Mouse (Mus musculus): ENCODE data around the gene Cryaa. TPM values are rescaled to one million over a fixed set of nuclear protein-coding genes. Genes with fewer than 3 reads are reported as not detected.
A peak's percentile ranks its signal among the peaks of the same experiment; 100 is the strongest.

Cryaa gene
- 0.31 and 0.39 TPM in 2 replicates for polyA plus RNA-seq (2015; fragmentation: Nextera tagmentation; extraction: Ambion mirVana)

GRCm38 (mm10) chr17:31677507-31677906 lies at the start of gene Cryaa:
Cryaa (plus strand) TSS chr17:31677807.
- H3K4me1 ChIP-seq (ENCODE audit: control insufficient read depth, insufficient read depth, low read length), result no peaks in the 10 kb centered on the region
- no peak within 1 kb of the TSS for H3K9ac ChIP-seq (ENCODE audit: low read depth, low read length)
- H3K36me3 ChIP-seq (ENCODE audit: control insufficient read depth, insufficient read depth, low read length), result no peaks in the 10 kb centered on the region
- no peak within 1 kb of the TSS for H3K4me3 ChIP-seq (ENCODE audit: low read length)
- 72% methylated on average over 8 of the region's 8 CpGs for WGBS
- no peak within 1 kb of the TSS for H3K27ac ChIP-seq (ENCODE audit: low read length)
- H3K9me3 ChIP-seq (ENCODE audit: control insufficient read depth, low read length), result no peaks in the 10 kb centered on the region
- no peaks in the 10 kb centered on the region for H3K27me3 ChIP-seq (replicated peaks; ENCODE audit: control insufficient read depth, insufficient read depth, low read length)
- ATAC-seq, result no peak
- no peak within 1 kb of the TSS for H3K4me2 ChIP-seq (ENCODE audit: low read depth, low read length)

DNA sequence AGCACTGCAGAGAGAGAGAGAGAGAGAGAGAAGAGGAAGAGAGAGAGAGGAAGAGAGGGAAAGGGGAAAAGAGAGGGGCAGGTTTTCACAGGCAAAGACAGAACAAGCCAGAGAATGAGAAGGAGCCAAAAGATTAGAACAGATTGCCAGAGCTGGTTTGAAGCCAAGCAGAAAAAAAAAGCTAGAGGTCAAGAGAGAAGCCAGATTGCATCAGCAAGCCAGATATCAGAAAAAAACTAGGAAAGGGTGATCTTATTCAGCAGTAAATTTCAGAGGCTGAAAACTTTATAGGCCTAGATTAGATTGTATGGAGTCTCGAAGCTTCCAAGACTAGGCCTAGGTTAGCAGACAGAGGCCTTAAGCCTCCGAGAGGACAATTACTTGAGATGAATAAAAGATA lies 49.6 kb upstream of the Cryaa start:
- no peak overlapping the region for H3K27ac ChIP-seq (ENCODE audit: low read length)
- no peaks in the 10 kb centered on the region for H3K9me3 ChIP-seq (ENCODE audit: control insufficient read depth, low read length)
- no peak overlapping the region for H3K9ac ChIP-seq (ENCODE audit: low read depth, low read length)
- H3K36me3 ChIP-seq (ENCODE audit: control insufficient read depth, insufficient read depth, low read length), result no peaks in the 10 kb centered on the region
- no peak overlapping the region for H3K4me2 ChIP-seq (ENCODE audit: low read depth, low read length)
- WGBS, result 87% methylated on average over 2 of the region's 2 CpGs
- no peaks in the 10 kb centered on the region for H3K4me1 ChIP-seq (ENCODE audit: control insufficient read depth, insufficient read depth, low read length)
- no peak for ATAC-seq
- H3K27me3 ChIP-seq (replicated peaks; ENCODE audit: control insufficient read depth, insufficient read depth, low read length), result no peaks in the 10 kb centered on the region
- no peak overlapping the region for H3K4me3 ChIP-seq (ENCODE audit: low read length)

- Histone ChIP-seq H3K9ac (ENCODE audit: low read depth, low read length) (no peak overlapping the region), H3K27me3 (replicated peaks; ENCODE audit: control insufficient read depth, insufficient read depth, low read length) (peaks cover 7% of the 10 kb centered on the region), H3K4me2 (ENCODE audit: low read depth, low read length) (no peak overlapping the region), H3K27ac (ENCODE audit: low read length) (no peak overlapping the region), H3K36me3 (ENCODE audit: control insufficient read depth, insufficient read depth, low read length) (no peaks in the 10 kb centered on the region), H3K4me1 (ENCODE audit: control insufficient read depth, insufficient read depth, low read length) (peaks cover 2% of the 10 kb centered on the region), H3K9me3 (ENCODE audit: control insufficient read depth, low read length) (no peaks in the 10 kb centered on the region), H3K4me3 (ENCODE audit: low read length) (no peak overlapping the region)
- ATAC-seq, result no peak
- 71% methylated on average over 10 of the region's 10 CpGs for WGBS
Measured at GRCm38 (mm10) chr17:31631081-31631800, 46.4 kb upstream of the Cryaa start.

DNA sequence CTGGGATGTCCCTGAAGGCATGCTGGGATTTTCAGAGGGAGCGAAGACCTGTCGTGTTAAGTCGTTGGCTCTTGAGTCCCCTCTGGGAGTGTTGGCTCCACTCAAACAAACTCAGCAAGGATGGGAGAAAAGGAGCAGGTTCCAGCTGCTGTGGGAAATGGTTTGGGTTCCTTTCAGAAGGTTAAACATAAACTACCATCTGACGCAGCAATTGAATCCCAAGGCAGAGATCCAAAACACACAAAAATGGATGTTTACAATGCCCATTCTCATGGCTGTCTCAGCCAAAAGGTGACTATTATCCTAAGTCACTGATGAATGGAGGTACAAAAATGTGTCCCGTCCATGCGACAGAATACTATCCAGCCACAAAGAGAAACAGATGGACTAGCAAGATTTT lies 44.6 kb upstream of the Cryaa start:
- no peaks in the 10 kb centered on the region for H3K36me3 ChIP-seq (ENCODE audit: control insufficient read depth, insufficient read depth, low read length)
- H3K9me3 ChIP-seq (ENCODE audit: control insufficient read depth, low read length), result no peaks in the 10 kb centered on the region
- H3K4me3 ChIP-seq (ENCODE audit: low read length), result no peak overlapping the region
- ATAC-seq, result no peak
- no peak overlapping the region for H3K27ac ChIP-seq (ENCODE audit: low read length)
- H3K4me1 ChIP-seq (ENCODE audit: control insufficient read depth, insufficient read depth, low read length), result peaks cover 13% of the 10 kb centered on the region
- 70% methylated on average over 6 of the region's 6 CpGs for WGBS
- no peak overlapping the region for H3K9ac ChIP-seq (ENCODE audit: low read depth, low read length)
- peaks cover 9% of the 10 kb centered on the region for H3K27me3 ChIP-seq (replicated peaks; ENCODE audit: control insufficient read depth, insufficient read depth, low read length)
- H3K4me2 ChIP-seq (ENCODE audit: low read depth, low read length), result no peak overlapping the region

DNA sequence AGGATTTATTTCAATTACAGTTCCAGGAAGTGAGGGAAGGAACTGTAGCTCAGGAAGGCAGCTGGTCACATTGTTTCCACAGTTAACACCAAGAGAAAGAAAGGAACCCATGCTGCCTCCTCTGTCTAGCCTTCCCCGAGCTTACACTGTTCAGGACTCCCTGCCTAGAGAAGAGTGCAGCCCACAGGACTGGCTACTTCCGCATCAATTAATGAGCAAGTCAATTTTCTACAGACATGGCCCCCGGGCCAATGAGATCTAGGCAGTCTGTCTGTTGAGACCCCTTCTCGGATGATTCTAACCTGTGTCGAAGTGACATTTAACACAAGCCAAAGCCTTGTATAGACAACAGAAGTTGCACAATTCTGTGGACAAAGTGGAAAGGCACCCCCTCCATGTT lies 42.7 kb upstream of the Cryaa start:
- Histone ChIP-seq H3K36me3 (ENCODE audit: control insufficient read depth, insufficient read depth, low read length) (no peaks in the 10 kb centered on the region), H3K4me1 (ENCODE audit: control insufficient read depth, insufficient read depth, low read length) (peaks cover 13% of the 10 kb centered on the region), H3K4me3 (ENCODE audit: low read length) (no peak overlapping the region), H3K27ac (ENCODE audit: low read length) (no peak overlapping the region), H3K9me3 (ENCODE audit: control insufficient read depth, low read length) (no peaks in the 10 kb centered on the region), H3K9ac (ENCODE audit: low read depth, low read length) (no peak overlapping the region), H3K4me2 (ENCODE audit: low read depth, low read length) (no peak overlapping the region), H3K27me3 (replicated peaks; ENCODE audit: control insufficient read depth, insufficient read depth, low read length) (peaks cover 9% of the 10 kb centered on the region)
- no peak for ATAC-seq
- 78% methylated on average over 5 of the region's 5 CpGs for WGBS

GRCm38 (mm10) chr17:31635781-31636180 lies 41.8 kb upstream of the Cryaa start:
- ATAC-seq, result no peak
- peaks cover 9% of the 10 kb centered on the region for H3K27me3 ChIP-seq (replicated peaks; ENCODE audit: control insufficient read depth, insufficient read depth, low read length)
- no peaks in the 10 kb centered on the region for H3K9me3 ChIP-seq (ENCODE audit: control insufficient read depth, low read length)
- no peak overlapping the region for H3K4me2 ChIP-seq (ENCODE audit: low read depth, low read length)
- no peak overlapping the region for H3K4me3 ChIP-seq (ENCODE audit: low read length)
- H3K4me1 ChIP-seq (ENCODE audit: control insufficient read depth, insufficient read depth, low read length), result peaks cover 13% of the 10 kb centered on the region
- peak overlapping the region; percentile 60; the same call in 1 of the 2 replicates for H3K9ac ChIP-seq (ENCODE audit: low read depth, low read length)
- no peak overlapping the region for H3K27ac ChIP-seq (ENCODE audit: low read length)
- 60% methylated on average over 11 of the region's 11 CpGs for WGBS
- no peaks in the 10 kb centered on the region for H3K36me3 ChIP-seq (ENCODE audit: control insufficient read depth, insufficient read depth, low read length)

GRCm38 (mm10) chr17:31636277-31636941 lies 41.2 kb upstream of the Cryaa start:
- 5% methylated on average over 45 of the region's 45 CpGs for WGBS
- H3K27me3 ChIP-seq (replicated peaks; ENCODE audit: control insufficient read depth, insufficient read depth, low read length), result peaks cover 9% of the 10 kb centered on the region
- H3K36me3 ChIP-seq (ENCODE audit: control insufficient read depth, insufficient read depth, low read length), result no peaks in the 10 kb centered on the region
- no peak overlapping the region for H3K27ac ChIP-seq (ENCODE audit: low read length)
- H3K4me3 ChIP-seq (ENCODE audit: low read length), result peak overlapping the region; percentile 63
- H3K9ac ChIP-seq (ENCODE audit: low read depth, low read length), result peak overlapping the region; percentile 60
- no peaks in the 10 kb centered on the region for H3K9me3 ChIP-seq (ENCODE audit: control insufficient read depth, low read length)
- peak; percentile 54 for ATAC-seq
- peaks cover 13% of the 10 kb centered on the region for H3K4me1 ChIP-seq (ENCODE audit: control insufficient read depth, insufficient read depth, low read length)
- peak overlapping the region; percentile 95 for H3K4me2 ChIP-seq (ENCODE audit: low read depth, low read length)

- Histone ChIP-seq H3K4me3 (ENCODE audit: low read length) (peak within 1 kb of the TSS; percentile 63), H3K4me1 (ENCODE audit: control insufficient read depth, insufficient read depth, low read length) (peaks cover 13% of the 10 kb centered on the region), H3K27ac (ENCODE audit: low read length) (no peak within 1 kb of the TSS), H3K4me2 (ENCODE audit: low read depth, low read length) (peak within 1 kb of the TSS; percentile 95), H3K36me3 (ENCODE audit: control insufficient read depth, insufficient read depth, low read length) (no peaks in the 10 kb centered on the region), H3K9ac (ENCODE audit: low read depth, low read length) (peak within 1 kb of the TSS; percentile 60), H3K27me3 (replicated peaks; ENCODE audit: control insufficient read depth, insufficient read depth, low read length) (peaks cover 9% of the 10 kb centered on the region), H3K9me3 (ENCODE audit: control insufficient read depth, low read length) (no peaks in the 10 kb centered on the region)
- WGBS, result 2% methylated on average over 60 of the region's 61 CpGs
- peak; percentile 95 for ATAC-seq
Measured at GRCm38 (mm10) chr17:31636942-31637811, 40.4 kb upstream of the Cryaa start, which contains the start of gene Cbs. Cbs (minus strand) TSS chr17:31637238.

Measured in intestine, embryonic 16.5 days (tissue).